Mouse (Mus musculus): ENCODE measurements at regions not wholly inside any gene's neighbourhood (a gene's known extent, or its start where the extent isn't known, plus 50 kb on each side); places are given as distances from the start of the nearest gene placed in this dataset.

DNA sequence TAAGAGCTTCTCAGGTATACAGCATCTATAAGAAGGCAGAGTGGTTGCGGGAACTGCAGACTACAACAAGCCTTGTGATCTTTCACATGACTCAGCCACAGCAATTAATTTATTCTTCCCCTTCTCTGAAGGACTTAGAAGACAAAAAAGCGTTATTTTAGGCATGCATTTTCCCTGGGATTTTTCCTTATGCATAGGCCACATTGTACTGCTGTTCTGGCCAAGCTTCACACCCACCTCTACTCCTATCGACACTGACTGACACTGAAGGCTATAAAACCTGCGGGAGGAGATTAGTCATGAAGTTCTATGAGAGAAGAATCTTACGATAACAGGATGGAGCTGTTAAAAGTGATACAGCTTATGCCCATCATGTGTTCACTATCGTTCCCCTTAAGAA, 441.9 kb downstream of the Tox3 start:
- TF ChIP-seq CTCF (IDR thresholded peaks at IDR 0.05; ENCODE audit: low read depth), result no peak
- no peak for TF ChIP-seq EP300 (IDR thresholded peaks at IDR 0.05; ENCODE audit: low read depth)

Data from heart, postnatal 0 days (tissue).